Mouse (Mus musculus) MEL (cell line): ENCODE data around the gene Nme6. TPM values are rescaled to one million over a fixed set of nuclear protein-coding genes. Genes with fewer than 3 reads are reported as not detected.

Source experiments
- DNase-seq: peaks from one replicate; pipeline ENCODE4 v3.0.0; 2011; ENCODE audit warnings: low read depth, low spot score
- H3K27ac ChIP-seq: 2 replicates; pipeline ENCODE4 v1.5.1; 2012; ENCODE audit warnings: low read depth, mild to moderate bottlenecking, control low read depth, low read length, moderate library complexity; ENCODE audit not compliant: control insufficient read depth
- H3K27me3 ChIP-seq, 2 experiments: fragments of 150-350 bp in 1 of 2; sonication (generic) in 1 of 2; 2 replicates each; pipeline ENCODE4 v1.6.1; 2012; ENCODE audit warnings: low read length in 2 of 2, mild to moderate bottlenecking in 2 of 2, improper control_type of control experiment in 1 of 2, moderate library complexity in 1 of 2; ENCODE audit not compliant: insufficient read depth in 2 of 2, control insufficient read depth in 1 of 2
- H3K36me3 ChIP-seq, 2 experiments: 2 replicates each; pipeline ENCODE4 v1.6.1; 2012 to 2014; ENCODE audit warnings: low read length in 2 of 2, improper control_type of control experiment in 1 of 2, inconsistent platforms in 1 of 2, mild to moderate bottlenecking in 1 of 2; ENCODE audit not compliant: insufficient read depth in 2 of 2, control insufficient read depth in 1 of 2
- H3K4me1 ChIP-seq, 2 experiments: fragments of 150-350 bp in 1 of 2; sonication (generic) in 1 of 2; 2 replicates each; pipeline ENCODE4 v1.6.1; 2012; ENCODE audit warnings: low read length in 2 of 2, improper control_type of control experiment in 1 of 2, mild to moderate bottlenecking in 1 of 2; ENCODE audit not compliant: insufficient read depth in 2 of 2, control insufficient read depth in 1 of 2
- H3K4me3 ChIP-seq, 2 experiments: fragments of 150-350 bp in 1 of 2; sonication (generic) in 1 of 2; 2 replicates each; pipeline ENCODE4 v1.5.1; 2012; ENCODE audit warnings: low read depth in 2 of 2, low read length in 2 of 2, mild to moderate bottlenecking in 2 of 2, moderate library complexity in 2 of 2, control low read depth in 1 of 2, improper control_type of control experiment in 1 of 2; ENCODE audit not compliant: control insufficient read depth in 1 of 2, insufficient read depth in 1 of 2
- H3K79me2 ChIP-seq: 2 replicates; pipeline ENCODE4 v1.6.1; 2012; ENCODE audit warnings: mild to moderate bottlenecking, low read length, moderate library complexity; ENCODE audit not compliant: control insufficient read depth, poor library complexity, insufficient read depth
- H3K9ac ChIP-seq: 2 replicates; pipeline ENCODE4 v1.6.1; 2012; ENCODE audit warnings: low read depth, mild to moderate bottlenecking, control low read depth, low read length, moderate library complexity; ENCODE audit not compliant: control insufficient read depth, poor library complexity, severe bottlenecking
- H3K9me3 ChIP-seq: fragments of 150-350 bp; sonication (generic); replicated peaks from 2 replicates; pipeline ENCODE4 v1.6.1; 2012; ENCODE audit warnings: mild to moderate bottlenecking, low read length, improper control_type of control experiment, moderate library complexity; ENCODE audit not compliant: insufficient read depth
- CHD2 ChIP-seq: IDR thresholded peaks from 2 replicates; pipeline ENCODE4 v1.6.1; 2011; ENCODE audit warnings: low read length, improper control_type of control experiment
- E2F4 ChIP-seq: IDR thresholded peaks from 2 replicates; pipeline ENCODE4 v1.6.1; 2011; ENCODE audit warnings: low read depth, low read length, improper control_type of control experiment, borderline replicate concordance
- EP300 ChIP-seq, 2 experiments: IDR thresholded peaks; 2 replicates each; pipeline ENCODE4 v1.6.1; 2011; ENCODE audit warnings: improper control_type of control experiment in 2 of 2, low read length in 2 of 2, low read depth in 1 of 2, mild to moderate bottlenecking in 1 of 2
- GABPA ChIP-seq: IDR thresholded peaks from 2 replicates; pipeline ENCODE4 v1.6.1; 2012; ENCODE audit warnings: low read depth, mild to moderate bottlenecking, inconsistent platforms, low read length, improper control_type of control experiment, moderate library complexity
- JUND ChIP-seq: IDR thresholded peaks from 2 replicates; pipeline ENCODE4 v1.6.1; 2011; ENCODE audit warnings: low read depth, mild to moderate bottlenecking, improper control_type of control experiment, low read length
- MAFK ChIP-seq: IDR thresholded peaks from 2 replicates; pipeline ENCODE4 v1.6.1; 2011; ENCODE audit warnings: low read depth, mild to moderate bottlenecking, low read length, improper control_type of control experiment, borderline replicate concordance
- MAZ ChIP-seq: IDR thresholded peaks from 2 replicates; pipeline ENCODE4 v1.6.1; 2012; ENCODE audit warnings: low read depth, mild to moderate bottlenecking, inconsistent platforms, low read length, improper control_type of control experiment
- MEF2A ChIP-seq: IDR thresholded peaks from 2 replicates; pipeline ENCODE4 v1.6.1; 2014; ENCODE audit warnings: low read depth, mild to moderate bottlenecking, inconsistent platforms, low read length, improper control_type of control experiment; ENCODE audit not compliant: poor library complexity, insufficient replicate concordance, severe bottlenecking; ENCODE audit errors: extremely low read depth
- MXI1 ChIP-seq: IDR thresholded peaks from 2 replicates; pipeline ENCODE4 v1.6.1; 2011; ENCODE audit warnings: mild to moderate bottlenecking, low read depth, low read length, improper control_type of control experiment
- MYB ChIP-seq: IDR thresholded peaks from 2 replicates; pipeline ENCODE4 v1.6.1; 2011; ENCODE audit warnings: mild to moderate bottlenecking, low read depth, low read length, improper control_type of control experiment
- MYC ChIP-seq: IDR thresholded peaks from 2 replicates; pipeline ENCODE4 v1.6.1; 2011; ENCODE audit warnings: low read depth, mild to moderate bottlenecking, low read length, improper control_type of control experiment, moderate library complexity
- NELFE ChIP-seq: IDR thresholded peaks from 2 replicates; pipeline ENCODE4 v1.6.1; 2011; ENCODE audit warnings: low read depth, low read length, improper control_type of control experiment
- POLR2A ChIP-seq, 2 experiments: IDR thresholded peaks; 2 replicates each; pipeline ENCODE4 v1.6.1; 2011 to 2012; ENCODE audit warnings: low read length in 2 of 2, mild to moderate bottlenecking in 2 of 2, control low read depth in 1 of 2, improper control_type of control experiment in 1 of 2, low read depth in 1 of 2, moderate library complexity in 1 of 2; ENCODE audit not compliant: control insufficient read depth in 1 of 2, insufficient read depth in 1 of 2, poor library complexity in 1 of 2
- POLR2AphosphoS2 ChIP-seq: IDR thresholded peaks from 2 replicates; pipeline ENCODE4 v1.6.1; 2011; ENCODE audit warnings: low read length, improper control_type of control experiment
- SIN3A ChIP-seq: IDR thresholded peaks from 2 replicates; pipeline ENCODE4 v1.6.1; 2012; ENCODE audit warnings: low read length, improper control_type of control experiment, inconsistent platforms
- USF2 ChIP-seq, 2 experiments: IDR thresholded peaks; 2 replicates each; pipeline ENCODE4 v1.6.1; 2011 to 2012; ENCODE audit warnings: improper control_type of control experiment in 2 of 2, low read length in 2 of 2, borderline replicate concordance in 1 of 2, inconsistent platforms in 1 of 2, low read depth in 1 of 2, mild to moderate bottlenecking in 1 of 2; ENCODE audit not compliant: insufficient read depth in 1 of 2
- ZC3H11A ChIP-seq: IDR thresholded peaks from 2 replicates; pipeline ENCODE4 v1.6.1; 2012; ENCODE audit warnings: low read depth, mild to moderate bottlenecking, inconsistent platforms, low read length, improper control_type of control experiment
- ZMIZ1 ChIP-seq: IDR thresholded peaks from 2 replicates; pipeline ENCODE4 v1.6.1; 2012; ENCODE audit warnings: low read depth, mild to moderate bottlenecking, inconsistent platforms, low read length, improper control_type of control experiment, moderate library complexity
- ZNF384 ChIP-seq: IDR thresholded peaks from 2 replicates; pipeline ENCODE4 v1.6.1; 2012; ENCODE audit warnings: low read depth, mild to moderate bottlenecking, inconsistent platforms, low read length, improper control_type of control experiment
- polyA plus RNA-seq, 2 experiments: library from polyadenylated mRNA; stranded (reverse) in 1 of 2; unstranded in 1 of 2; fragments of >175 nt in 1 of 2; fragments of >200 nt in 1 of 2; gene quantifications; 2 replicates each; pipeline versions ENCODE4 v1.2.1 to v1.2.4; 2012; ENCODE audit warnings: low replicate concordance in 2 of 2, low read depth in 1 of 2; ENCODE audit not compliant: insufficient read length in 2 of 2, insufficient read depth in 1 of 2, missing spikeins in 1 of 2
- total RNA-seq: library from RNA; depleted of rRNA; stranded (reverse); fragments of 300-350 nt; gene quantifications from 2 replicates; pipeline ENCODE4 v1.2.3, GENCODE M21; 2012

The Nme6 gene
- total and polyA plus RNA-seq, 3 experiments = 84.1 to 98.2 TPM; not detected in 1

DNA sequence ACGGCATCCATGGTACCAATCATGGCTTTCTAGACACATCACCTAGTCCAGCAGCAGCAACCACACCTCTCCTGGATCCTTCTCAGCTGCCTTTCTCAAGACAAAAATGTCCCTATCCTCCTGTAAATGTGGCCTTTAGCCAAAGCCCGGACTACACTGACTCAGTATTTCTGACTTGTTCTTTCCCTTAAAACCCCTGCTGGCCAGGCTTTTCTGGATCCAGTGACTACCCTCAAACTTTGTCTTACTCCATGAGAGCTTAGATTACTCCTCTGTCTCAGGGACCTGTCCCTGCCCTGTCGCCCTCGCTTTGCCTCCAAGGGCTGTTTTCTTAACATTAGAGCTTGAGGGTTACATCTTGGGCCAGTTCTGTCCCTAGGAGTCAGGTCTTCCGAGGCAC is 17.6 kb downstream of the Nme6 start:
- TF ChIP-seq MXI1 (no peak), JUND (no peak), POLR2AphosphoS2 (no peak), ZNF384 (no peak)

DNA sequence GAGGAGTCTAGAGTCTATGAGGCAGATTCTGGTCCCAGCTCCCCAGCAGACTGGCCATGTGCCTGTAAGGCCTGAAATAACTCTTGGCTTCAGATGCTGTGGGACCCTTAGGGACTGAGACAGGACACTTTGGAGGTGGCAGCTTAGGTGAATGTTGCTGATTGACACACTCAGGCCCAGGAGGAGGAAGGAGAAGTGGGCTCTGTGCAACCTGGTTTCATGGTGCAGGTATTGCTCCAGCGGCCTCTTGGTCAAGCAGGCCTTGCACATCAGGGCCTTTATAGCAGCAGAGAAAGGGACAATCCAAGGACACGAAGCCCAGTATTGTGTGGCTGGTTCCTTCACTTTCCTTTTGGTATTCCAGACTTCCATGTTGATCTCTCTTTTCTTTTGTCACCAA is 21.8 kb downstream of the Nme6 start:
- Histone ChIP-seq H3K79me2 (no peaks in the 10 kb centered on the region), H3K36me3 (no peaks in the 10 kb centered on the region), H3K4me1 (no peaks in the 10 kb centered on the region), H3K27me3 (no peaks in the 10 kb centered on the region), H3K9ac (no peak overlapping the region), H3K4me3 (no peak overlapping the region), H3K27ac (no peak overlapping the region), H3K9me3 (no peaks in the 10 kb centered on the region)
- TF ChIP-seq MYC = no peak
- TF ChIP-seq POLR2A (IDR thresholded peaks at IDR 0.05; ENCODE audit: control insufficient read depth in 1 of 2, insufficient read depth in 1 of 2, low read depth in 1 of 2, low read length in 2 of 2, poor library complexity in 1 of 2) = no peak
- no peak for TF ChIP-seq ZMIZ1
- TF ChIP-seq SIN3A = no peak
- no peak for TF ChIP-seq E2F4
- no peak for TF ChIP-seq MEF2A
- no peak for TF ChIP-seq MAZ
- no peak for TF ChIP-seq CHD2
- no peak for TF ChIP-seq USF2 (IDR thresholded peaks at IDR 0.05; ENCODE audit: borderline replicate concordance in 1 of 2, insufficient read depth in 1 of 2, low read depth in 1 of 2, low read length in 2 of 2)
- no peak for TF ChIP-seq NELFE
- no peak for TF ChIP-seq MAFK
- no peak for TF ChIP-seq EP300 (IDR thresholded peaks at IDR 0.05; ENCODE audit: low read depth in 1 of 2, low read length in 2 of 2)
- no peak for TF ChIP-seq ZC3H11A
- no peak for TF ChIP-seq MYB
- no peak for TF ChIP-seq GABPA
- DNase-seq = no peak

More for the DNA sequence above, 17.6 kb downstream of the Nme6 start:
- DNase-seq = no peak
- no peaks in the 10 kb centered on the region for H3K36me3 ChIP-seq
- H3K27ac ChIP-seq = no peak overlapping the region
- H3K9me3 ChIP-seq = no peaks in the 10 kb centered on the region
- no peak overlapping the region for H3K4me3 ChIP-seq
- H3K4me1 ChIP-seq = no peaks in the 10 kb centered on the region
- H3K27me3 ChIP-seq = no peaks in the 10 kb centered on the region
- H3K9ac ChIP-seq = no peak overlapping the region
- H3K79me2 ChIP-seq = no peaks in the 10 kb centered on the region
